Mouse (Mus musculus): ENCODE measurements at regions not wholly inside any gene's neighbourhood (a gene's known extent, or its start where the extent isn't known, plus 50 kb on each side); places are given as distances from the start of the nearest gene placed in this dataset.

- no peak for DNase-seq (ENCODE audit: low read depth, low spot score)
Measured at GRCm38 (mm10) chr3:60138319-60138718, 56.6 kb downstream of the Sucnr1 start.

GRCm38 (mm10) chr3:60159865-60160264, 78.2 kb downstream of the Sucnr1 start:
- DNase-seq (ENCODE audit: low read depth, low spot score), result no peak

GRCm38 (mm10) chr3:60167633-60168032, 86.0 kb downstream of the Sucnr1 start:
- no peak for DNase-seq (ENCODE audit: low read depth, low spot score)

GRCm38 (mm10) chr3:60168135-60168926, 86.7 kb downstream of the Sucnr1 start:
- DNase-seq (ENCODE audit: low read depth, low spot score), result no peak

- DNase-seq (ENCODE audit: low read depth, low spot score), result peak; percentile 9
Measured at GRCm38 (mm10) chr3:60169606-60170005, 87.9 kb downstream of the Sucnr1 start.

GRCm38 (mm10) chr3:60184481-60184880, 102.8 kb downstream of the Sucnr1 start:
- DNase-seq (ENCODE audit: low read depth, low spot score), result no peak

GRCm38 (mm10) chr3:60196031-60196430, 114.4 kb downstream of the Sucnr1 start:
- no peak for DNase-seq (ENCODE audit: low read depth, low spot score)

GRCm38 (mm10) chr3:60207936-60208335, 126.3 kb downstream of the Sucnr1 start:
- no peak for DNase-seq (ENCODE audit: low read depth, low spot score)

GRCm38 (mm10) chr3:60218938-60219337, 137.3 kb downstream of the Sucnr1 start:
- no peak for DNase-seq (ENCODE audit: low read depth, low spot score)

- DNase-seq (ENCODE audit: low read depth, low spot score), result no peak
Measured at GRCm38 (mm10) chr3:60240664-60241063, 159.0 kb downstream of the Sucnr1 start.

GRCm38 (mm10) chr3:60266666-60267415, 185.2 kb downstream of the Sucnr1 start:
- no peak for DNase-seq (ENCODE audit: low read depth, low spot score)

GRCm38 (mm10) chr3:60267416-60268174, 185.9 kb downstream of the Sucnr1 start:
- no peak for DNase-seq (ENCODE audit: low read depth, low spot score)

- no peak for DNase-seq (ENCODE audit: low read depth, low spot score)
Measured at GRCm38 (mm10) chr3:60270463-60270862, 188.8 kb downstream of the Sucnr1 start.

GRCm38 (mm10) chr3:60273744-60274143, 192.1 kb downstream of the Sucnr1 start:
- no peak for DNase-seq (ENCODE audit: low read depth, low spot score)

GRCm38 (mm10) chr3:60275249-60275838, 193.7 kb downstream of the Sucnr1 start:
- DNase-seq (ENCODE audit: low read depth, low spot score), result no peak

GRCm38 (mm10) chr3:60277791-60278190, 194.8 kb upstream of the Mbnl1 start:
- no peak for DNase-seq (ENCODE audit: low read depth, low spot score)

- no peak for DNase-seq (ENCODE audit: low read depth, low spot score)
Measured at GRCm38 (mm10) chr3:60281229-60281628, 191.4 kb upstream of the Mbnl1 start.

- DNase-seq (ENCODE audit: low read depth, low spot score), result no peak
Measured at GRCm38 (mm10) chr3:60281959-60282495, 190.6 kb upstream of the Mbnl1 start.

- DNase-seq (ENCODE audit: low read depth, low spot score), result no peak
Measured at GRCm38 (mm10) chr3:60292142-60292541, 180.5 kb upstream of the Mbnl1 start.

GRCm38 (mm10) chr3:60292940-60293339, 179.7 kb upstream of the Mbnl1 start:
- DNase-seq (ENCODE audit: low read depth, low spot score), result no peak

- DNase-seq (ENCODE audit: low read depth, low spot score), result no peak
Measured at GRCm38 (mm10) chr3:60305399-60305798, 167.2 kb upstream of the Mbnl1 start.

All from CD4-positive, CD25-positive, alpha-beta regulatory T cell, adult 2 months (primary cell).